Mouse (Mus musculus) C2C12 (cell line): ENCODE data around the gene Fam186b. TPM values are rescaled to one million over a fixed set of nuclear protein-coding genes. Genes with fewer than 3 reads are reported as not detected.

Experiments
- H3K27me3 ChIP-seq: one replicate; pipeline ENCODE4 v1.6.1; 2011; ENCODE audit not compliant: control insufficient read depth, insufficient read depth, insufficient read length
- H3K36me3 ChIP-seq: one replicate; pipeline ENCODE4 v1.6.1; 2011; ENCODE audit not compliant: control insufficient read depth, insufficient read depth
- H3K4me3 ChIP-seq: one replicate; pipeline ENCODE4 v1.5.1; 2011; ENCODE audit warnings: mild to moderate bottlenecking, control low read depth; ENCODE audit not compliant: poor library complexity, insufficient read depth, severe bottlenecking
- H3K79me2 ChIP-seq: one replicate; pipeline ENCODE4 v1.6.1; 2011; ENCODE audit not compliant: control insufficient read depth, insufficient read depth
- H3K79me3 ChIP-seq: one replicate; pipeline ENCODE4 v1.6.1; 2011; ENCODE audit warnings: low read depth, control low read depth
- H3ac ChIP-seq: one replicate; pipeline ENCODE3; 2011; ENCODE audit warnings: low read depth; ENCODE audit not compliant: control insufficient read depth, insufficient read length
- CEBPB ChIP-seq: IDR thresholded peaks from one replicate; pipeline ENCODE4 v1.6.1; 2011; ENCODE audit warnings: low read depth, mild to moderate bottlenecking, control low read depth, moderate library complexity
- CTCF ChIP-seq: IDR thresholded peaks from one replicate; pipeline ENCODE4 v1.5.1; 2011; ENCODE audit not compliant: control insufficient read depth, insufficient read depth, insufficient read length
- FOSL1 ChIP-seq: IDR thresholded peaks from one replicate; pipeline ENCODE4 v1.8.0; 2011; ENCODE audit warnings: mild to moderate bottlenecking, low read length; ENCODE audit not compliant: poor library complexity, insufficient read depth, severe bottlenecking
- MAX ChIP-seq: IDR thresholded peaks from one replicate; pipeline ENCODE4 v1.6.1; 2011; ENCODE audit warnings: mild to moderate bottlenecking, control low read depth
- MYOD1 ChIP-seq: IDR thresholded peaks from one replicate; pipeline ENCODE4 v1.6.1; 2011; ENCODE audit warnings: low read depth; ENCODE audit not compliant: control insufficient read depth, insufficient read length
- MYOG ChIP-seq: IDR thresholded peaks from one replicate; pipeline ENCODE4 v1.6.1; 2011; ENCODE audit not compliant: control insufficient read depth, insufficient read length; ENCODE audit errors: extremely low read depth
- USF1 ChIP-seq: IDR thresholded peaks from one replicate; pipeline ENCODE4 v1.6.1; 2011; ENCODE audit warnings: low read depth, mild to moderate bottlenecking, control low read depth, moderate library complexity
- polyA plus RNA-seq: library from polyadenylated mRNA; unstranded; fragments of >200 nt; fragmentation: generic; extraction: Trizol; gene quantifications from one replicate; pipeline ENCODE4 v1.2.1, GENCODE M21; 2012; ENCODE audit warnings: missing spikeins

Gene Fam186b
- polyA plus RNA-seq, 1 experiment, result not detected

GRCm38 (mm10) chr15:99318861-99319410 is 23.2 kb upstream of the Fam186b start:
- no peaks in the 10 kb centered on the region for H3K79me2 ChIP-seq
- no peak for TF ChIP-seq MYOD1
- no peak for TF ChIP-seq MAX
- no peak for TF ChIP-seq USF1
- TF ChIP-seq FOSL1, result no peak
- no peak for TF ChIP-seq CEBPB
- TF ChIP-seq MYOG, result no peak
- TF ChIP-seq CTCF, result no peak
- no peak overlapping the region for H3K4me3 ChIP-seq
- H3K36me3 ChIP-seq, result peaks cover 88% of the 10 kb centered on the region
- H3ac ChIP-seq, result no peak overlapping the region
- no peaks in the 10 kb centered on the region for H3K79me3 ChIP-seq
- H3K27me3 ChIP-seq, result no peaks in the 10 kb centered on the region

GRCm38 (mm10) chr15:99318071-99318470 is 22.4 kb upstream of the Fam186b start:
- H3K79me2 ChIP-seq, result no peaks in the 10 kb centered on the region
- H3K36me3 ChIP-seq, result peaks cover 80% of the 10 kb centered on the region
- no peaks in the 10 kb centered on the region for H3K79me3 ChIP-seq
- H3K27me3 ChIP-seq, result no peaks in the 10 kb centered on the region
- TF ChIP-seq MAX (no peak), FOSL1 (no peak), MYOG (no peak), MYOD1 (no peak), CTCF (no peak), CEBPB (no peak), USF1 (no peak)
- no peak overlapping the region for H3ac ChIP-seq
- no peak overlapping the region for H3K4me3 ChIP-seq

GRCm38 (mm10) chr15:99317267-99317651 is 21.6 kb upstream of the Fam186b start:
- Histone ChIP-seq H3K4me3 (no peak overlapping the region), H3K36me3 (peaks cover 77% of the 10 kb centered on the region), H3K79me3 (no peaks in the 10 kb centered on the region), H3K27me3 (no peaks in the 10 kb centered on the region), H3ac (no peak overlapping the region), H3K79me2 (no peaks in the 10 kb centered on the region)
- no peak for TF ChIP-seq MYOD1
- TF ChIP-seq CTCF, result no peak
- no peak for TF ChIP-seq MAX
- TF ChIP-seq USF1, result no peak

- Histone ChIP-seq H3K79me2 (no peaks in the 10 kb centered on the region), H3K36me3 (peaks cover 77% of the 10 kb centered on the region), H3K27me3 (no peaks in the 10 kb centered on the region), H3K4me3 (no peak overlapping the region), H3K79me3 (no peaks in the 10 kb centered on the region), H3ac (no peak overlapping the region)
- TF ChIP-seq MAX, result no peak
- peak; percentile 49 for TF ChIP-seq CTCF
- no peak for TF ChIP-seq MYOD1
- TF ChIP-seq MYOG, result no peak
- TF ChIP-seq FOSL1, result no peak
- no peak for TF ChIP-seq CEBPB
- no peak for TF ChIP-seq USF1
Measured at GRCm38 (mm10) chr15:99316314-99317266, 20.9 kb upstream of the Fam186b start.

DNA sequence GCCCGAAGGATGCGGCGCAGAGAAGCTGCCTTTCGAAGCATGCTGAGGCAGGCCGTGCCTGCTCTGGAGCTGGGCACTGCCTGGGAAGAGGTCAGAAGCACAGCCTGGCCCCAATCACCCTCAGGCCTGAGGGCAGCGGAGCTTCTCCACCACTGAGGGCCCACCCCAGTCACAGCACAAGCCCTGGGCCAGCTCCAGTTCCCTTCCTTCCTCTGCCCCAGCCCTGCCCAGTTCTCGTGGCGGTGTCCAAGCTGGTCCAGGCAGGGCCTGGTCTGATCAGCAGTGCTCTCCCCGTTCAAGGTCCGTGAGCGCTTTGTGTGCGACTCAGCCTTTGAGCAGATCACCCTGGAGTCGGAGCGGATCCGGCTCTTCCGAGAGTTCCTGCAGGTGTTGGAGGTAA is 19.2 kb upstream of the Fam186b start:
- H3K4me3 ChIP-seq, result no peak overlapping the region
- H3ac ChIP-seq, result no peak overlapping the region
- no peaks in the 10 kb centered on the region for H3K79me2 ChIP-seq
- no peaks in the 10 kb centered on the region for H3K27me3 ChIP-seq
- H3K79me3 ChIP-seq, result no peaks in the 10 kb centered on the region
- no peak for TF ChIP-seq CEBPB
- no peak for TF ChIP-seq MYOD1
- no peak for TF ChIP-seq FOSL1
- TF ChIP-seq USF1, result no peak
- TF ChIP-seq MYOG, result no peak
- no peak for TF ChIP-seq MAX
- no peak for TF ChIP-seq CTCF
- peaks cover 74% of the 10 kb centered on the region for H3K36me3 ChIP-seq
